Mouse (Mus musculus): ENCODE data around the gene Serpinc1.
A peak's percentile ranks its signal among the peaks of the same experiment; 100 is the strongest.
"Not testable (repeated sequence)": the region's sequence is repeated elsewhere in the genome, so short reads cannot be mapped to it uniquely, and the experiment has no call there.

Serpinc1 gene

GRCm38 (mm10) chr1:160978071-160978735 is at the start of gene Serpinc1:
Serpinc1 (plus strand) TSS chr1:160978585.
- no peak for DNase-seq

- DNase-seq: no peak
Observed at GRCm38 (mm10) chr1:160931320-160931719, 47.1 kb upstream of the Serpinc1 start.

- peak; percentile 39 to 69 for DNase-seq
Observed at GRCm38 (mm10) chr1:160933896-160934482, 44.4 kb upstream of the Serpinc1 start.

- peak; percentile 21 to 24 for DNase-seq
Observed at GRCm38 (mm10) chr1:160935551-160935950, 42.8 kb upstream of the Serpinc1 start.

GRCm38 (mm10) chr1:160963199-160963598 is 15.2 kb upstream of the Serpinc1 start:
- DNase-seq: no peak

GRCm38 (mm10) chr1:160967268-160967667 is 11.1 kb upstream of the Serpinc1 start:
- DNase-seq: no peak

- DNase-seq: no peak
Observed at GRCm38 (mm10) chr1:160968643-160969042, 9.7 kb upstream of the Serpinc1 start.

GRCm38 (mm10) chr1:160980021-160980420 is 1.6 kb downstream of the Serpinc1 start:
- DNase-seq: no peak

GRCm38 (mm10) chr1:160980537-160981234 is 2.3 kb downstream of the Serpinc1 start:
- DNase-seq: no peak

- no peak for DNase-seq
Observed at GRCm38 (mm10) chr1:160981337-160981736, 3.0 kb downstream of the Serpinc1 start.

GRCm38 (mm10) chr1:160982887-160983286 is 4.5 kb downstream of the Serpinc1 start:
- DNase-seq: no peak

GRCm38 (mm10) chr1:160984731-160985130 is 6.3 kb downstream of the Serpinc1 start:
- DNase-seq: not testable (repeated sequence)

GRCm38 (mm10) chr1:160985477-160985876 is 7.1 kb downstream of the Serpinc1 start:
- no peak for DNase-seq

- DNase-seq: no peak
Observed at GRCm38 (mm10) chr1:160986881-160987635, 8.7 kb downstream of the Serpinc1 start.

GRCm38 (mm10) chr1:160989395-160989794 is 11.0 kb downstream of the Serpinc1 start:
- peak in 1 of 2 experiments; percentile 10 for DNase-seq

GRCm38 (mm10) chr1:160993851-160994250 is 15.5 kb downstream of the Serpinc1 start:
- no peak for DNase-seq

- no peak for DNase-seq
Observed at GRCm38 (mm10) chr1:161004942-161005341, 26.6 kb downstream of the Serpinc1 start.

- no peak for DNase-seq
Observed at GRCm38 (mm10) chr1:161005526-161005925, 27.1 kb downstream of the Serpinc1 start.

GRCm38 (mm10) chr1:161006471-161006870 is 28.1 kb downstream of the Serpinc1 start:
- no peak for DNase-seq

GRCm38 (mm10) chr1:161008038-161008437 is 29.7 kb downstream of the Serpinc1 start:
- DNase-seq: no peak

GRCm38 (mm10) chr1:161010436-161010835 is 32.1 kb downstream of the Serpinc1 start:
- DNase-seq: no peak

GRCm38 (mm10) chr1:161016378-161016777 is 38.0 kb downstream of the Serpinc1 start:
- no peak for DNase-seq

- no peak for DNase-seq
Observed at GRCm38 (mm10) chr1:161020051-161020450, 41.7 kb downstream of the Serpinc1 start.

Data from cerebellum, postnatal 10 days (tissue).